Mouse (Mus musculus): ENCODE results near the gene Gm10058. TPM values are rescaled to one million over a fixed set of nuclear protein-coding genes. Genes with fewer than 3 reads are reported as not detected.
"Not testable (repeated sequence)": the region's sequence is repeated elsewhere in the genome, so short reads cannot be mapped to it uniquely, and the experiment has no call there.

The Gm10058 gene
- not detected in 2 replicates for polyA plus RNA-seq (2012; rRNA removed)

- H3K27ac ChIP-seq (ENCODE audit: insufficient read depth, low read depth, low read length); H3K36me3 ChIP-seq (ENCODE audit: control insufficient read depth, insufficient read depth, low read length); H3K4me3 ChIP-seq (ENCODE audit: low read depth, low read length); H3K4me1 ChIP-seq (ENCODE audit: control insufficient read depth, insufficient read depth, insufficient read length, low read length); H3K27me3 ChIP-seq (ENCODE audit: control insufficient read depth, insufficient read depth, low read length): not testable (repeated sequence)
- no CpG with 5 or more reads among the region's 5 CpGs for whole genome bisulfite sequencing
These were observed at the start of gene Gm10058 for GRCm38 (mm10) chrX:27946785-27947184. Gm10058 (minus strand) TSS chrX:27946885.
